In the genomic region with DNA sequence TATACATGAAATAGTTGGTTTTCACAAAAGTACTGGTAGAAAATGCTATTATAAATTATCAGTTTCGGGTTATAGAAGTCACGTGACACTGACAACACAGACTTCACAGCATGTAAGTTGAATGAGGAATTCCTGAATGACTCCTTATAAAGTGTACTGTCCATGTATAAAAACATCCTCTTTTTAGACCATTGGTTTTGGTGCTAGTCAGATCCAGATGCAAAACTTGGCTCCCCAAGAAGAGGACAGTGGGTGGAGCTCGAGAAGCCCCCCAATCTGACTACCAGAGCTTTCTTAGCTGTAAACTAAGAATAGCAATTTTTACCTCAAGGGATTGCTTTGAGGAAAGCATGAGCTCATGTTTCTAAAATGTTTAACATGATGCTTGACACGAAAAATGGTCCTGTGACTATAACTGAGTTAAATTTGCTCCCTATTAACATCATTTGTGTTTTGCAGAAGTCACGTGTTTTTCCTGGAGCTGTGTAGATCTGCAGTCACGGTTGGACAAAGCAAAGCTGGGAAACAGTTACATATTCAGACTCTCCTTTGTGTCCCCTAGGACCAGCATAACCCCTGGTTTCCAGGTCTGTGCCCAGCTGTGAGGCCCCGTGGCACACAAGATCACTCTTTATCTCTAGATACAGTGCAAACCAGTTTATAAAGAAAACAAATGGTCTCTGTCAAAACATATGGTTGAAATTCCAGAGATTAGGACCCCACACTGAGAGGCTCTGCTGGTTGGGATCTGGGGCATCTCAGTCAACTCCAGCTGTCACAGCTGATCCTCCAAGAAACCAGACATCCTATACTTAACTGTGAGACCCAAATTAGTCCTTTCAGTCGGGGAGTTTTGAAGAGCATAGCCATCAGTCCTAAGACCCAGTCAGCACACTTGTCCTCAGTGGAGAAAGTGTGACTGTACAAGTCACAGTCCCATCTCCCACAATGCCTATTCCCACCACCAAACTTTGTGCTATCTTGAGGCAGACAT, we compare ENCODE assay signal across 12 mouse cellular contexts.
A peak's percentile ranks its signal among the peaks of the same experiment; 100 is the strongest.
DNase-seq lines count a peak whose midpoint lies in the region; ATAC-seq lines count a peak whose summit lies in the region.
"Had no signal": no experiment of that assay in that cellular context is flagged by ENCODE, and none has a peak within 500 bp of the region (broad histone marks: within the 10 kb centered on the region; RNA-seq: fewer than 3 reads in every experiment).

No protein-coding gene starts in this region.

- WGBS in heart, embryonic 12.5 days: 24% methylated on average over 8 of the region's 8 CpGs
- WGBS in liver, embryonic 11.5 days: 46% methylated on average over 8 of the region's 8 CpGs
- WGBS in embryonic facial prominence, embryonic 15.5 days: 22% methylated on average over 8 of the region's 8 CpGs
- 41% methylated on average over 8 of the region's 8 CpGs for WGBS in stomach, embryonic 14.5 days

- peaks cover 26% of the 10 kb centered on the region for H3K4me1 ChIP-seq in heart, embryonic 12.5 days (replicated peaks)
- H3K4me1 ChIP-seq in liver, embryonic 11.5 days (replicated peaks; ENCODE audit: control insufficient read depth, insufficient read depth, low read length): no peaks in the 10 kb centered on the region; the same call in 1 of the 2 replicates
- peaks cover 18% of the 10 kb centered on the region for H3K4me1 ChIP-seq in embryonic facial prominence, embryonic 15.5 days
- peaks cover 12% of the 10 kb centered on the region; the same call in 1 of the 2 replicates for H3K4me1 ChIP-seq in stomach, embryonic 14.5 days (ENCODE audit: control insufficient read depth, insufficient read depth, low read length)
- H3K4me1 ChIP-seq: forebrain, embryonic 15.5 days had no signal

- H3K4me3 ChIP-seq in heart, embryonic 12.5 days: no peak overlapping the region
- no peak overlapping the region for H3K4me3 ChIP-seq in liver, embryonic 11.5 days (ENCODE audit: low read depth, low read length)
- H3K4me3 ChIP-seq in embryonic facial prominence, embryonic 15.5 days (replicated peaks): no peak overlapping the region
- no peak overlapping the region for H3K4me3 ChIP-seq in stomach, embryonic 14.5 days (ENCODE audit: low read depth, low read length)
- H3K4me3 ChIP-seq: forebrain, embryonic 15.5 days had no signal

- no peak overlapping the region for H3K9ac ChIP-seq in heart, embryonic 12.5 days
- H3K9ac ChIP-seq in liver, embryonic 11.5 days (ENCODE audit: low read depth, low read length): no peak overlapping the region
- H3K9ac ChIP-seq in embryonic facial prominence, embryonic 15.5 days: no peak overlapping the region
- no peak overlapping the region for H3K9ac ChIP-seq in stomach, embryonic 14.5 days (replicated peaks; ENCODE audit: low read depth, low read length)
- H3K9ac ChIP-seq: forebrain, embryonic 15.5 days had no signal

- H3K9me3 ChIP-seq in heart, embryonic 12.5 days (replicated peaks): no peaks in the 10 kb centered on the region
- H3K9me3 ChIP-seq in liver, embryonic 11.5 days (ENCODE audit: control insufficient read depth, low read length): no peaks in the 10 kb centered on the region
- H3K9me3 ChIP-seq in embryonic facial prominence, embryonic 15.5 days (replicated peaks): no peaks in the 10 kb centered on the region
- no peaks in the 10 kb centered on the region for H3K9me3 ChIP-seq in stomach, embryonic 14.5 days (ENCODE audit: control insufficient read depth, low read depth, low read length)
- H3K9me3 ChIP-seq: forebrain, embryonic 15.5 days had no signal

- no peaks in the 10 kb centered on the region for H3K36me3 ChIP-seq in heart, embryonic 12.5 days
- no peaks in the 10 kb centered on the region for H3K36me3 ChIP-seq in liver, embryonic 11.5 days (ENCODE audit: control insufficient read depth, insufficient read depth, low read length)
- H3K36me3 ChIP-seq in embryonic facial prominence, embryonic 15.5 days: no peaks in the 10 kb centered on the region
- no peaks in the 10 kb centered on the region for H3K36me3 ChIP-seq in stomach, embryonic 14.5 days (ENCODE audit: control insufficient read depth, insufficient read depth, low read length)
- H3K36me3 ChIP-seq: forebrain, embryonic 15.5 days had no signal

- no peaks in the 10 kb centered on the region for H3K27me3 ChIP-seq in heart, embryonic 12.5 days (replicated peaks)
- H3K27me3 ChIP-seq in liver, embryonic 11.5 days (replicated peaks; ENCODE audit: control insufficient read depth, insufficient read depth, low read length): no peaks in the 10 kb centered on the region
- H3K27me3 ChIP-seq in embryonic facial prominence, embryonic 15.5 days: no peaks in the 10 kb centered on the region
- no peaks in the 10 kb centered on the region for H3K27me3 ChIP-seq in stomach, embryonic 14.5 days (ENCODE audit: control insufficient read depth, insufficient read depth, low read length)
- H3K27me3 ChIP-seq: forebrain, embryonic 15.5 days had no signal

- ATAC-seq in heart, embryonic 12.5 days (ENCODE audit: insufficient number of reproducible peaks, low FRiP score): peak; percentile 86
- 0 out of 2 replicates have a peak, but pooled peaks have one; percentile 26 for ATAC-seq in liver, embryonic 11.5 days (replicated peaks; ENCODE audit: low FRiP score)
- ATAC-seq in embryonic facial prominence, embryonic 15.5 days (ENCODE audit: insufficient number of reproducible peaks, low FRiP score, low TSS enrichment, low read depth): peak; percentile 82
- ATAC-seq in stomach, embryonic 14.5 days (ENCODE audit: insufficient number of reproducible peaks, insufficient read depth, low FRiP score, low read depth): peak; percentile 58; the same call in 1 of the 2 replicates
- ATAC-seq: forebrain, embryonic 15.5 days had no signal

- DNase-seq in heart, adult 8-10 months (ENCODE audit: low spot score): no peak
- DNase-seq in liver, embryonic 11.5 days (ENCODE audit: low spot score): no peak
- no peak for DNase-seq in liver
- DNase-seq in right cerebral cortex, adult 18-20 months: no peak
- no peak for DNase-seq in gastrocnemius, postnatal 10 days
- DNase-seq: adrenal gland, adult 2 months; kidney, postnatal 25 days had no signal

- H3K27ac ChIP-seq in heart, embryonic 12.5 days (ENCODE audit: poor library complexity, severe bottlenecking): peak overlapping the region; percentile 93
- no peak overlapping the region for H3K27ac ChIP-seq in liver, embryonic 11.5 days (ENCODE audit: low read depth, low read length)
- peak overlapping the region; percentile 83 for H3K27ac ChIP-seq in embryonic facial prominence, embryonic 15.5 days (replicated peaks)
- H3K27ac ChIP-seq in stomach, embryonic 14.5 days (ENCODE audit: low read length): peak overlapping the region; percentile 52; the same call in 1 of the 2 replicates
- H3K27ac ChIP-seq: forebrain, embryonic 15.5 days had no signal

- peak overlapping the region; percentile 18; the same call in 1 of the 2 replicates for H3K4me2 ChIP-seq in heart, embryonic 12.5 days
- H3K4me2 ChIP-seq in liver, embryonic 11.5 days: no peak overlapping the region
- no peak overlapping the region for H3K4me2 ChIP-seq in embryonic facial prominence, embryonic 15.5 days (replicated peaks)
- no peak overlapping the region for H3K4me2 ChIP-seq in stomach, embryonic 14.5 days (replicated peaks; ENCODE audit: low read depth, low read length)
- H3K4me2 ChIP-seq: forebrain, embryonic 15.5 days; midbrain, embryonic 11.5 days had no signal

Comparison
In these comparisons a context has a peak if more than half of its experiments do, and no peak if none do; other contexts are left out.
1. ATAC-seq: peak in every context shown above with its lines; median percentile 86 in heart, embryonic 12.5 days; 82 in embryonic facial prominence, embryonic 15.5 days; 58 in stomach, embryonic 14.5 days; 26 in liver, embryonic 11.5 days.